Mouse (Mus musculus) hindbrain, embryonic 12.5 days (tissue): ENCODE results near the gene Map3k20. TPM values are rescaled to one million over a fixed set of nuclear protein-coding genes. Genes with fewer than 3 reads are reported as not detected.
A peak's percentile ranks its signal among the peaks of the same experiment; 100 is the strongest.

Source experiments
- ATAC-seq: fragments of 200-750 bp; cut with Nextera tagmentation; 2 replicates; pipeline ENCODE4 v1.8.0; 2017; ENCODE audit warnings: moderate TSS enrichment; ENCODE audit not compliant: low FRiP score
- H3K27ac ChIP-seq: fragments of 300-500 bp; sonication (generic); 2 replicates; pipeline ENCODE4 v1.5.1; 2016; ENCODE audit warnings: mild to moderate bottlenecking
- H3K27me3 ChIP-seq: fragments of 300-500 bp; sonication (generic); 2 replicates; pipeline ENCODE4 v1.6.1; 2016; ENCODE audit warnings: mild to moderate bottlenecking
- H3K36me3 ChIP-seq: fragments of 300-500 bp; sonication (generic); 2 replicates; pipeline ENCODE4 v1.6.1; 2016; ENCODE audit warnings: mild to moderate bottlenecking
- H3K4me1 ChIP-seq: fragments of 300-500 bp; sonication (generic); 2 replicates; pipeline ENCODE4 v1.6.1; 2016
- H3K4me2 ChIP-seq: fragments of 300-500 bp; sonication (generic); replicated peaks from 2 replicates; pipeline ENCODE4 v1.6.1; 2016; ENCODE audit warnings: mild to moderate bottlenecking
- H3K4me3 ChIP-seq: fragments of 300-500 bp; sonication (generic); 2 replicates; pipeline ENCODE4 v1.5.1; 2016; ENCODE audit warnings: mild to moderate bottlenecking
- H3K9ac ChIP-seq: fragments of 300-500 bp; sonication (generic); 2 replicates; pipeline ENCODE4 v1.6.1; 2016; ENCODE audit warnings: mild to moderate bottlenecking, moderate library complexity
- H3K9me3 ChIP-seq: fragments of 300-500 bp; sonication (generic); replicated peaks from 2 replicates; pipeline ENCODE4 v1.6.1; 2016; ENCODE audit warnings: mild to moderate bottlenecking
- WGBS: fragments of 180-500 bp; shearing (Covaris S2); methylation state at CpG from one replicate; pipeline ENCODE4 v1.1.7; 2016; 5-methylcytosine and 5-hydroxymethylcytosine counted together
- polyA plus RNA-seq: library from polyadenylated mRNA; unstranded; fragments of >200 nt; fragmentation: Nextera tagmentation; extraction: Ambion mirVana; gene quantifications from 2 replicates; pipeline ENCODE4 v1.2.1, GENCODE M21; 2016

Map3k20 gene
- polyA plus RNA-seq, 1 experiment from 2014 or later, result 11.0 TPM

GRCm38 (mm10) chr2:72453563-72453962 lies 168.1 kb downstream of the Map3k20 start:
- ATAC-seq, result no peak
- Histone ChIP-seq H3K36me3 (no peaks in the 10 kb centered on the region), H3K27me3 (no peaks in the 10 kb centered on the region), H3K4me2 (no peak overlapping the region), H3K27ac (no peak overlapping the region), H3K4me3 (no peak overlapping the region), H3K9ac (no peak overlapping the region), H3K4me1 (no peaks in the 10 kb centered on the region; the same call in 1 of the 2 replicates), H3K9me3 (no peaks in the 10 kb centered on the region)
- WGBS, result 48% methylated on average over 3 of the region's 3 CpGs

- WGBS, result 75% methylated on average over 1 of the region's 1 CpGs
- Histone ChIP-seq H3K9ac (no peak overlapping the region), H3K36me3 (no peaks in the 10 kb centered on the region), H3K4me2 (no peak overlapping the region), H3K27ac (no peak overlapping the region), H3K9me3 (no peaks in the 10 kb centered on the region), H3K4me1 (no peaks in the 10 kb centered on the region; the same call in 1 of the 2 replicates), H3K4me3 (no peak overlapping the region), H3K27me3 (no peaks in the 10 kb centered on the region)
- ATAC-seq, result no peak
Measured at GRCm38 (mm10) chr2:72456189-72456588, 170.8 kb downstream of the Map3k20 start.

GRCm38 (mm10) chr2:72464376-72465014 lies 179.1 kb downstream of the Map3k20 start:
- WGBS, result 76% methylated on average over 7 of the region's 7 CpGs
- no peak overlapping the region for H3K27ac ChIP-seq
- no peak overlapping the region for H3K4me2 ChIP-seq
- no peaks in the 10 kb centered on the region for H3K9me3 ChIP-seq
- no peaks in the 10 kb centered on the region for H3K36me3 ChIP-seq
- ATAC-seq, result no peak
- H3K4me3 ChIP-seq, result no peak overlapping the region
- H3K27me3 ChIP-seq, result no peaks in the 10 kb centered on the region
- H3K9ac ChIP-seq, result no peak overlapping the region
- H3K4me1 ChIP-seq, result no peaks in the 10 kb centered on the region

GRCm38 (mm10) chr2:72467604-72468003 lies 182.2 kb downstream of the Map3k20 start:
- 90% methylated on average over 1 of the region's 1 CpGs for WGBS
- Histone ChIP-seq H3K9me3 (no peaks in the 10 kb centered on the region), H3K36me3 (no peaks in the 10 kb centered on the region), H3K27ac (no peak overlapping the region), H3K27me3 (no peaks in the 10 kb centered on the region), H3K4me2 (no peak overlapping the region), H3K9ac (no peak overlapping the region), H3K4me1 (no peaks in the 10 kb centered on the region), H3K4me3 (no peak overlapping the region)
- ATAC-seq, result no peak

GRCm38 (mm10) chr2:72471415-72472070 lies 186.1 kb downstream of the Map3k20 start:
- Histone ChIP-seq H3K36me3 (no peaks in the 10 kb centered on the region), H3K9ac (no peak overlapping the region), H3K9me3 (no peaks in the 10 kb centered on the region), H3K27ac (no peak overlapping the region), H3K4me2 (no peak overlapping the region), H3K27me3 (peaks cover 10% of the 10 kb centered on the region; the same call in 1 of the 2 replicates), H3K4me1 (0 out of 2 replicates have a peak, but pooled peaks cover 10% of the 10 kb centered on the region), H3K4me3 (no peak overlapping the region)
- ATAC-seq, result no peak
- 71% methylated on average over 16 of the region's 16 CpGs for WGBS

- H3K4me3 ChIP-seq, result no peak overlapping the region
- peaks cover 31% of the 10 kb centered on the region for H3K4me1 ChIP-seq
- peak overlapping the region; percentile 70; the same call in 1 of the 2 replicates for H3K4me2 ChIP-seq
- H3K27me3 ChIP-seq, result peaks cover 10% of the 10 kb centered on the region; the same call in 1 of the 2 replicates
- no peaks in the 10 kb centered on the region for H3K9me3 ChIP-seq
- no peak for ATAC-seq
- 21% methylated on average over 7 of the region's 7 CpGs for WGBS
- no peaks in the 10 kb centered on the region for H3K36me3 ChIP-seq
- no peak overlapping the region for H3K27ac ChIP-seq
- no peak overlapping the region for H3K9ac ChIP-seq
Measured at GRCm38 (mm10) chr2:72474531-72475287, 189.3 kb downstream of the Map3k20 start.

- Histone ChIP-seq H3K9me3 (no peaks in the 10 kb centered on the region), H3K27ac (no peak overlapping the region), H3K9ac (peak overlapping the region; percentile 77), H3K4me2 (peak overlapping the region; percentile 70), H3K4me1 (peaks cover 35% of the 10 kb centered on the region), H3K36me3 (peaks cover 7% of the 10 kb centered on the region; the same call in 1 of the 2 replicates), H3K27me3 (peaks cover 10% of the 10 kb centered on the region; the same call in 1 of the 2 replicates), H3K4me3 (peak overlapping the region; percentile 60)
- 0% methylated on average over 7 of the region's 7 CpGs for WGBS
- no peak for ATAC-seq
Measured at GRCm38 (mm10) chr2:72475423-72475796, 190.0 kb downstream of the Map3k20 start.

- Histone ChIP-seq H3K27ac (peak within 1 kb of the TSS; percentile 78), H3K9ac (peak within 1 kb of the TSS; percentile 77), H3K4me1 (peaks cover 35% of the 10 kb centered on the region), H3K4me2 (peak within 1 kb of the TSS; percentile 70), H3K4me3 (peak within 1 kb of the TSS; percentile 60), H3K27me3 (peaks cover 10% of the 10 kb centered on the region; the same call in 1 of the 2 replicates), H3K36me3 (peaks cover 8% of the 10 kb centered on the region; the same call in 1 of the 2 replicates), H3K9me3 (no peaks in the 10 kb centered on the region)
- whole genome bisulfite sequencing, result under 1% methylated on average over 58 of the region's 58 CpGs
- peak; percentile 86 for ATAC-seq
Measured at GRCm38 (mm10) chr2:72475797-72476485, 190.5 kb downstream of the Map3k20 start, which contains the start of gene Cdca7. Cdca7 (plus strand) TSS chr2:72476159.

- Histone ChIP-seq H3K27me3 (peaks cover 10% of the 10 kb centered on the region; the same call in 1 of the 2 replicates), H3K27ac (peak overlapping the region; percentile 78), H3K9me3 (no peaks in the 10 kb centered on the region), H3K4me2 (peak overlapping the region; percentile 70), H3K4me1 (peaks cover 35% of the 10 kb centered on the region), H3K36me3 (peaks cover 8% of the 10 kb centered on the region; the same call in 1 of the 2 replicates), H3K9ac (peak overlapping the region; percentile 77), H3K4me3 (peak overlapping the region; percentile 60)
- under 1% methylated on average over 53 of the region's 53 CpGs for WGBS
- ATAC-seq, result peak; percentile 65
Measured at GRCm38 (mm10) chr2:72476486-72477211, 191.2 kb downstream of the Map3k20 start.

GRCm38 (mm10) chr2:72477221-72477620 lies 191.8 kb downstream of the Map3k20 start:
- H3K9me3 ChIP-seq, result no peaks in the 10 kb centered on the region
- peaks cover 10% of the 10 kb centered on the region; the same call in 1 of the 2 replicates for H3K27me3 ChIP-seq
- peaks cover 35% of the 10 kb centered on the region for H3K4me1 ChIP-seq
- peak overlapping the region; percentile 77 for H3K9ac ChIP-seq
- peak overlapping the region; percentile 60 for H3K4me3 ChIP-seq
- no peak for ATAC-seq
- H3K4me2 ChIP-seq, result peak overlapping the region; percentile 70
- peaks cover 13% of the 10 kb centered on the region; the same call in 1 of the 2 replicates for H3K36me3 ChIP-seq
- H3K27ac ChIP-seq, result no peak overlapping the region
- WGBS, result 2% methylated on average over 11 of the region's 11 CpGs

GRCm38 (mm10) chr2:72478176-72478575 lies 192.7 kb downstream of the Map3k20 start:
- peaks cover 35% of the 10 kb centered on the region for H3K4me1 ChIP-seq
- no peak overlapping the region for H3K9ac ChIP-seq
- no peaks in the 10 kb centered on the region for H3K9me3 ChIP-seq
- H3K27ac ChIP-seq, result no peak overlapping the region
- peak overlapping the region; percentile 60; the same call in 1 of the 2 replicates for H3K4me3 ChIP-seq
- H3K27me3 ChIP-seq, result peaks cover 10% of the 10 kb centered on the region; the same call in 1 of the 2 replicates
- peaks cover 21% of the 10 kb centered on the region; the same call in 1 of the 2 replicates for H3K36me3 ChIP-seq
- 75% methylated on average over 4 of the region's 4 CpGs for WGBS
- ATAC-seq, result no peak
- H3K4me2 ChIP-seq, result peak overlapping the region; percentile 70
